Mouse (Mus musculus): ENCODE measurements at regions not wholly inside any gene's neighbourhood (a gene's known extent, or its start where the extent isn't known, plus 50 kb on each side); places are given as distances from the start of the nearest gene placed in this dataset.

DNA sequence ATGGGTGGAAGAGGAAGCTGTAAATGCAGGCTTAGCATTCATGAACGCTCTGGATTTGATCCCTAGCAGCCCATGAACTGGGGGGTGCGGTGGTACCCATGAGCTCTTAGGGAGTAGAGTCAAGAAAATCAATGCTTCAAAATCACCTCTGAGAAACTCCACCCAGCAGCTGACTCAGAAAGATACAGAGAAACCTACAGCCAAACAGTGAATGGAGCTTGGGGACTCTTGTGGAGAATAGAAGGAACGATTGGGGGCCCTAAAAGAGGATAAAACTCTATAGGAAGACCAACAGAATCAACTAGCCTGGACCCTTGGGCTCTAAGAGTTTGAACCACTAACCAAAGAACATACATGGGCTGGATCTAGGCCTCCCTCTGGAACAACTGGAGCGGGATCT lies 177.6 kb downstream of the Ube2e3 start:
- Histone ChIP-seq H3K36me3 (ENCODE audit: insufficient read depth) (no peaks in the 10 kb centered on the region), H3K27me3 (ENCODE audit: insufficient read depth, low read length) (no peaks in the 10 kb centered on the region), H3K4me3 (ENCODE audit: low read depth, low read length) (no peak overlapping the region), H3K27ac (ENCODE audit: low read depth, low read length) (no peak overlapping the region), H3K9me3 (ENCODE audit: low read length) (no peaks in the 10 kb centered on the region), H3K9ac (no peak overlapping the region), H3K4me1 (ENCODE audit: insufficient read depth) (no peaks in the 10 kb centered on the region), H3K4me2 (ENCODE audit: low read depth) (no peak overlapping the region)
- TF ChIP-seq CTCF (IDR thresholded peaks at IDR 0.05; ENCODE audit: low read depth): no peak
- WGBS: 76% methylated on average over 4 of the region's 4 CpGs
- no peak for ATAC-seq
- DNase-seq: no peak

DNA sequence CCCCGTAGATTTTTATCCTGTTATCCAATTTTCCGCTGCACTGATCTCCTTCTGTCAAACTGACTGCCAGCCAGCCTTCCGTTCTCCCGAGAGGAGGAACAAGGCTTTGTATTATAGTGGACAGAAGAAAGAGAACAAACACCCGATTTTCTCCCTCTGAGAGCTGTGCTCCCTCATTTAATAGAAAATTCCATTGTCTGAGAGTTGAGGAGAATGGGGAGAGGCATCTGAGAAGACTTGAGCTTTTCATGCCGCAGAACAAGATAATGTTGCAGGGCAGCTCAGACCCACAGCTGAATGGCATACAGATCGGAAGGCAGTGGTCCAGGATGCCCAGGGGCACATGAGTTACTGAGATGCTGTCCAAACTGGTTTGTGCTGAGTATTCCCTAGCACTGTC lies 180.1 kb downstream of the Ube2e3 start:
- peak overlapping the region; percentile 4; the same call in 1 of the 2 replicates for H3K9ac ChIP-seq
- 0 out of 2 replicates have a peak overlapping the region, but pooled peaks have one; percentile 15 for H3K27ac ChIP-seq (ENCODE audit: low read depth, low read length)
- TF ChIP-seq CTCF (IDR thresholded peaks at IDR 0.05; ENCODE audit: low read depth): no peak
- H3K27me3 ChIP-seq (ENCODE audit: insufficient read depth, low read length): no peaks in the 10 kb centered on the region
- ATAC-seq (peak; percentile 51), DNase-seq (peak; percentile 52)
- peak overlapping the region; percentile 37 for H3K4me2 ChIP-seq (ENCODE audit: low read depth)
- H3K9me3 ChIP-seq (ENCODE audit: low read length): no peaks in the 10 kb centered on the region
- no peaks in the 10 kb centered on the region for H3K4me1 ChIP-seq (ENCODE audit: insufficient read depth)
- WGBS: 7% methylated on average over 7 of the region's 7 CpGs
- no peaks in the 10 kb centered on the region for H3K36me3 ChIP-seq (ENCODE audit: insufficient read depth)
- H3K4me3 ChIP-seq (ENCODE audit: low read depth, low read length): peak overlapping the region; percentile 10

DNA sequence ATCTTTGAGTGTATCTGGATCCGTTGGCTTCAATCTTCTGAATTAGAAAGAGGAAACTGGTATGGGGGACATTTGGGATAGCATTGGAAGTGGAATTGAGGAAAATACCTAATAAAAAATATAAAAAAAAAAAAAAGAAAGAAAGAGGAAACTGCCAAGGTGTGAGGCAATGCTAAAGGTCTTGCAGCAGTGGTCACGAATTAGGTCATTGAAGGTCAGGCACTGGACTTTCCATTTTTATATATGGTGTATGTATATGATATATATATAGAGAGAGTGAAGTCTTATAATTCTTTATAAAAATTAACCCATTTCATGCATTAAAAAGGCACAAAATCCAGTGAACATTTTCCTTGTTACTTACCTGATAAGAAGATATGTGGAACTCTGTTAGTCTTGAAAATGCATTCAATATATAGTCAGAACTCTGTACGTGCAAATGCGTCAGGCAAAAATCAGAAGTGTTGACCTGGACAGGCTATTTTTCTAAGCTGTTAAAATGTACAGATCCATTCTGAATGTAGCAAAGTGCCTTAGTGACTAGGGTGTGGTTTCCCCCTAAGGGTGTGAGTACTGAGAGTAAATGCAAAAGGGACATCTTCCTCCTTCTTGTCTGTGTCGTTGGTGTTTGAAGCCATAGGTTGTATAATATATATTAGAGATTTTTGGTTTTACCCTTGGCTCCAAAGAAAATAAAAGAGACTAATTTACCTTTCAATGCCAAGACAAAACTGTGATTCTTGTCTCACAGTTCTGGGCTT lies 181.0 kb downstream of the Ube2e3 start:
- Histone ChIP-seq H3K9me3 (ENCODE audit: low read length) (no peaks in the 10 kb centered on the region), H3K4me3 (ENCODE audit: low read depth, low read length) (no peak overlapping the region), H3K9ac (no peak overlapping the region), H3K4me1 (ENCODE audit: insufficient read depth) (no peaks in the 10 kb centered on the region), H3K4me2 (ENCODE audit: low read depth) (no peak overlapping the region), H3K27ac (ENCODE audit: low read depth, low read length) (no peak overlapping the region), H3K36me3 (ENCODE audit: insufficient read depth) (no peaks in the 10 kb centered on the region), H3K27me3 (ENCODE audit: insufficient read depth, low read length) (no peaks in the 10 kb centered on the region)
- TF ChIP-seq CTCF (IDR thresholded peaks at IDR 0.05; ENCODE audit: low read depth): no peak
- no peak for DNase-seq
- 90% methylated on average over 5 of the region's 5 CpGs for WGBS
- ATAC-seq: no peak

DNA sequence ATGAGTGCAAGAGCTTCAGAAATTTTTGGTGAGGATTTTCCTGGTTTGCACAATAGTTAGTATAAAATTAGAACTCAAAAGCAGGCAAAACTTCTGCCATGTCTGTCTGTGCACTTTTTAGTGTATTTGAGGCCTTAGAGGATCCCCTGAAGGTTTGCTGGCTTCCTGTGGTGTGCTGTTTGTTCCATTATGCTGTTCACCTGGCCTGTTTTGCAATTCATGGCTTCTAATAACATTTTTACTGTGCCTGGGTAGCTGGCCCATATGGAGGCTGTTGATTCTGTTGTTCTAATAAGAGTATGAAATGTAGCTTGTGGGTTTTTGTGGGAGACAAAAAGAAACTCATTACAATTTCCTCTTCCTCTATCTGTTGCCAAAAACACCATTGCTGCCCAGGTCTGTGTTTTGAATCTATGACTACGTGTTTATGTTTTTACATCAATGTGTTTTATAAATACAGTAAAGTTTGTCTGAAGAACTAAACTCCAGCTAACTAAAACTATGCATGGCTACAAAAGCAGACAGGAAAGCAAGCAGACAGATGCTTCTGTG lies 182.6 kb downstream of the Ube2e3 start:
- no peaks in the 10 kb centered on the region for H3K9me3 ChIP-seq (ENCODE audit: low read length)
- no peak for DNase-seq
- no peak overlapping the region for H3K4me2 ChIP-seq (ENCODE audit: low read depth)
- no peaks in the 10 kb centered on the region for H3K36me3 ChIP-seq (ENCODE audit: insufficient read depth)
- no peaks in the 10 kb centered on the region for H3K27me3 ChIP-seq (ENCODE audit: insufficient read depth, low read length)
- H3K27ac ChIP-seq (ENCODE audit: low read depth, low read length): no peak overlapping the region
- WGBS: 81% methylated on average over 1 of the region's 1 CpGs
- no peak overlapping the region for H3K9ac ChIP-seq
- ATAC-seq: no peak
- H3K4me3 ChIP-seq (ENCODE audit: low read depth, low read length): no peak overlapping the region
- H3K4me1 ChIP-seq (ENCODE audit: insufficient read depth): no peaks in the 10 kb centered on the region
- no peak for TF ChIP-seq CTCF (IDR thresholded peaks at IDR 0.05; ENCODE audit: low read depth)

DNA sequence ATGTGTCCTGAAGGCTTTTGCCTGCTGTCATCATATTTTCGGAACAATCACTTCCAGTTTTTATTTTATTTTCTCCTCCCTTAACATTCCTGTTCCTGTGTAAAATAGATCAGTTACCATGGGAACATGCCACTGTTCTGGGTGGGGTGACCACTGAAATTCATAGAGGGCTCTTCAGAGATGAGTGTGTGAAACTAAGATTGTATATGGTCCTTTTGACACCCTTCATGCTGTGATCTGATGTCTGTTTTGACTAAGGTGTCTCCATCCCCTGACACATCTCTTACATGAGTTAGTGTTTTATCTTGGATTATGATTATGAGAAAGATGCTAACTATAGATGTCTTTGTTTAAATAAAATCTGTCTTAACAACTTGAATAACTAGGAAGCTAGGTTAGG lies 184.3 kb downstream of the Ube2e3 start:
- peak; percentile 32; the same call in 1 of the 2 replicates for ATAC-seq
- no peak overlapping the region for H3K4me3 ChIP-seq (ENCODE audit: low read depth, low read length)
- H3K4me1 ChIP-seq (ENCODE audit: insufficient read depth): no peaks in the 10 kb centered on the region
- H3K27me3 ChIP-seq (ENCODE audit: insufficient read depth, low read length): no peaks in the 10 kb centered on the region
- no peak overlapping the region for H3K9ac ChIP-seq
- DNase-seq: no peak
- H3K9me3 ChIP-seq (ENCODE audit: low read length): no peaks in the 10 kb centered on the region
- 72% methylated on average over 1 of the region's 1 CpGs for WGBS
- no peak overlapping the region for H3K4me2 ChIP-seq (ENCODE audit: low read depth)
- TF ChIP-seq CTCF (IDR thresholded peaks at IDR 0.05; ENCODE audit: low read depth): no peak
- no peaks in the 10 kb centered on the region for H3K36me3 ChIP-seq (ENCODE audit: insufficient read depth)
- H3K27ac ChIP-seq (ENCODE audit: low read depth, low read length): no peak overlapping the region

DNA sequence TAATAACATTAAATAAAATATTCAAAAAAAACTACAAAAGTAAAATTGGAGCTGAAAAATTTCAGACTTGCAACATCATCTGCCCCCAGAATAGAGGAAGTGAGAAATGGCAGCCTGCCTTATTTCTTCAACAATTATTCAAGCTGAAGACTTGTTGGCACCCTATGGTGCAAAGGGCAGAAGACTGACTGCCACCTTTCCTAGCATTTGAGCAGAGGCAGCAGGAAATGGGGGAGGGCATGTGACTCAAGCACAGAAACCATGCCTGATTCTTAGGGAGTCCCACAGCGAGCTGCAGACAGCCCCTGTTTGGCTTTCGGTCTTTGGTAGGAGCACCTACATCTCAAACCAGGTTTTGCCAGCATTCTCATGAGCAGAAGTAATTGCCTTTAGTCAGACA lies 188.2 kb downstream of the Ube2e3 start:
- Histone ChIP-seq H3K27ac (ENCODE audit: low read depth, low read length) (no peak overlapping the region), H3K9me3 (ENCODE audit: low read length) (no peaks in the 10 kb centered on the region), H3K27me3 (ENCODE audit: insufficient read depth, low read length) (no peaks in the 10 kb centered on the region), H3K9ac (no peak overlapping the region), H3K4me3 (ENCODE audit: low read depth, low read length) (no peak overlapping the region), H3K4me2 (ENCODE audit: low read depth) (no peak overlapping the region), H3K36me3 (ENCODE audit: insufficient read depth) (no peaks in the 10 kb centered on the region), H3K4me1 (ENCODE audit: insufficient read depth) (no peaks in the 10 kb centered on the region)
- DNase-seq (no peak), ATAC-seq (no peak)
- TF ChIP-seq CTCF (IDR thresholded peaks at IDR 0.05; ENCODE audit: low read depth): no peak
- WGBS: 55% methylated on average over 2 of the region's 2 CpGs

DNA sequence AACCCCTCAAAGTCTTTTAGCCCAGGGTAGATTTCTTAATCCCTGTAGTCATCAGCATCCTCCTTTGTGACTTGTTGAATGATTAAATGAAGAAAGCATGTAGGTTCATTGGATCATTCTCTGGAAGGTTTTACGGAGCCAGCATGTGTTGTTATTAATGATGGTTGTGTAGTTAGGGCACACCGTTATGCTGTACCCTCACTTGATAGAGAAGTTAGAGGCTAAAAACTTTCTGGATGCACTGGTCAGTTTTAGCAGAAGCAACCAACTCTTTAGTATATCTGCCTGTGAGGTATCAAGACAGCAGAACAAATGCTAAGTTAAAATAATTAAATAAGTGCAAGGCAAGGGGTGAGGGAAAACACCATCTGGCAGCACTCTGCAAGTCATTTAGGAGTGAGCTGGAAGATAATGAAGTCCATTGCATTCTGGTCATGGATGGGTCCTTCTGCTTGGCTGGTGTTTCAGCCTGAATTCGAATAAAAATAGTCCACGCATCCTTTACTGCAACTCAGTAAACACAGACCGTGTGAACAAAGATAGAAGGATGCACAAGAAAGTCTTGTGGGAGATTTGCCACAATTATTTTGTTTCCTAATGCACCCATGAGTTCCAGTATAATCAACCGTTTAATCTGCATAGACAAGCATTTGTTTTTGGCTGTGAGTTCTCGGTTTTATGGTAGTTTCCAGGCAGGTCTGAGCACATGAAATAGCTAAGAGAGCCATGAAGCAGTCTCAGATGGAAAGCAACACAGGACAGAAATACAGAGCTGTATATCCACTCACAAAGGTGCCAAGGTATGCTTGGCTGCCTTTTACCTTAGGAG lies 191.4 kb downstream of the Ube2e3 start:
- peak; percentile 13 for DNase-seq

More for the DNA sequence above, 191.4 kb downstream of the Ube2e3 start:
- H3K27me3 ChIP-seq (ENCODE audit: insufficient read depth, low read length): no peaks in the 10 kb centered on the region
- no peak for TF ChIP-seq CTCF (IDR thresholded peaks at IDR 0.05; ENCODE audit: low read depth)
- H3K4me1 ChIP-seq (ENCODE audit: insufficient read depth): no peaks in the 10 kb centered on the region
- H3K36me3 ChIP-seq (ENCODE audit: insufficient read depth): no peaks in the 10 kb centered on the region
- H3K4me2 ChIP-seq (ENCODE audit: low read depth): no peak overlapping the region
- no peak overlapping the region for H3K4me3 ChIP-seq (ENCODE audit: low read depth, low read length)
- H3K9ac ChIP-seq: no peak overlapping the region
- no peaks in the 10 kb centered on the region for H3K9me3 ChIP-seq (ENCODE audit: low read length)
- WGBS: 29% methylated on average over 7 of the region's 7 CpGs
- 0 out of 2 replicates have a peak overlapping the region, but pooled peaks have one; percentile 5 for H3K27ac ChIP-seq (ENCODE audit: low read depth, low read length)
- peak; percentile 47 for ATAC-seq

Measured in forebrain, postnatal 0 days (tissue).